Mouse (Mus musculus): ENCODE measurements around the gene Rpgrip1l.

GRCm38 (mm10) chr8:91188152-91188551 lies 124.9 kb downstream of the Rpgrip1l start:
- TF ChIP-seq CTCF (IDR thresholded peaks at IDR 0.05; ENCODE audit: low read depth) (no peak), EP300 (optimal IDR thresholded peaks at IDR 0.05) (no peak)

All from stomach, postnatal 0 days (tissue).